Mouse (Mus musculus) midbrain, embryonic 10.5 days (tissue): ENCODE results near the gene Ctnnd2. TPM values are rescaled to one million over a fixed set of nuclear protein-coding genes. Genes with fewer than 3 reads are reported as not detected.

Experiments
- DNase-seq: peaks from one replicate; pipeline ENCODE4 v3.0.0-alpha.2; 2017; ENCODE audit warnings: low spot score
- H3K27ac ChIP-seq: fragments of 300-500 bp; sonication (generic); replicated peaks from 2 replicates; pipeline ENCODE4 v1.5.1; 2016; ENCODE audit warnings: mild to moderate bottlenecking
- H3K27me3 ChIP-seq: fragments of 300-500 bp; sonication (generic); 2 replicates; pipeline ENCODE4 v1.6.1; 2016; ENCODE audit warnings: low read depth, mild to moderate bottlenecking; ENCODE audit not compliant: poor library complexity, severe bottlenecking
- H3K36me3 ChIP-seq: fragments of 300-500 bp; sonication (generic); 2 replicates; pipeline ENCODE4 v1.6.1; 2016; ENCODE audit warnings: mild to moderate bottlenecking, moderate library complexity
- H3K4me1 ChIP-seq: fragments of 300-500 bp; sonication (generic); 2 replicates; pipeline ENCODE4 v1.6.1; 2016
- H3K4me3 ChIP-seq: fragments of 300-500 bp; sonication (generic); 2 replicates; pipeline ENCODE4 v1.5.1; 2016; ENCODE audit warnings: mild to moderate bottlenecking, moderate library complexity
- H3K9me3 ChIP-seq: fragments of 300-500 bp; sonication (generic); replicated peaks from 2 replicates; pipeline ENCODE4 v1.6.1; 2016; ENCODE audit warnings: mild to moderate bottlenecking
- WGBS: fragments of 180-500 bp; shearing (Covaris S2); methylation state at CpG from one replicate; pipeline ENCODE4 v1.1.7; 2016; 5-methylcytosine and 5-hydroxymethylcytosine counted together
- polyA plus RNA-seq: library from polyadenylated mRNA; unstranded; fragments of >200 nt; fragmentation: Nextera tagmentation; extraction: Ambion mirVana; gene quantifications from 2 replicates; pipeline ENCODE4 v1.2.1, GENCODE M21; 2016

Gene Ctnnd2
- polyA plus RNA-seq, 1 experiment from 2014 or later = 22.7 TPM

- WGBS = 91% methylated on average over 26 of the region's 26 CpGs
- Histone ChIP-seq H3K27me3 (no peaks in the 10 kb centered on the region), H3K4me3 (no peak overlapping the region), H3K4me1 (no peaks in the 10 kb centered on the region), H3K27ac (no peak overlapping the region), H3K36me3 (peaks cover 5% of the 10 kb centered on the region; the same call in 1 of the 2 replicates), H3K9me3 (no peaks in the 10 kb centered on the region)
- no peak for DNase-seq
Measured at GRCm38 (mm10) chr15:31027448-31028230, 855.2 kb downstream of the Ctnnd2 start.

GRCm38 (mm10) chr15:31044983-31045382, 872.6 kb downstream of the Ctnnd2 start:
- H3K27ac ChIP-seq = no peak overlapping the region
- no peaks in the 10 kb centered on the region for H3K4me1 ChIP-seq
- WGBS = 80% methylated on average over 1 of the region's 1 CpGs
- H3K36me3 ChIP-seq = no peaks in the 10 kb centered on the region
- H3K9me3 ChIP-seq = no peaks in the 10 kb centered on the region
- DNase-seq = no peak
- no peaks in the 10 kb centered on the region for H3K27me3 ChIP-seq
- H3K4me3 ChIP-seq = no peak overlapping the region

GRCm38 (mm10) chr15:31051496-31051895, 879.1 kb downstream of the Ctnnd2 start:
- no peak for DNase-seq
- Histone ChIP-seq H3K27me3 (no peaks in the 10 kb centered on the region), H3K9me3 (no peaks in the 10 kb centered on the region), H3K4me3 (no peak overlapping the region), H3K4me1 (no peaks in the 10 kb centered on the region), H3K36me3 (no peaks in the 10 kb centered on the region), H3K27ac (no peak overlapping the region)
- WGBS = 90% methylated on average over 5 of the region's 5 CpGs

DNA sequence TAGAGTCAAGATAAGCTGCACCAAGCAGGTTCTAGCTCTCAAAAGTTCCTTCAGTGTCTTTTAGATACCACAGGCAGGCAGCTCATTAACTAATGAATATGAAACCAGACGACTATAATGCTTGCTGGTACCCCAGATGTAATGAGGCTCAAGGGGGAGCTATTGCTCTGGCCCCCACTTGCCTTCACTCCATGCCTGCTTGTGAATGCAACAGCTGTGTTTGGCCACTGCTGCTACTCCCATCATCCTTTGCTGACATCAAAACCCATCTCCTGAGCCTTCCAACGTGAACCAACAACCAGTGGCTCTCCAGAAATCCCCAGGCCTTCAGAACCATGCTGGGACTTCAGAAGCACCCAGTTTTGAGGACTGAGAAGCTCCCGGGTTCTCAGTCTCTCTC, 883.8 kb downstream of the Ctnnd2 start:
- WGBS = 64% methylated on average over 3 of the region's 3 CpGs
- Histone ChIP-seq H3K27me3 (no peaks in the 10 kb centered on the region), H3K4me3 (no peak overlapping the region), H3K4me1 (no peaks in the 10 kb centered on the region), H3K27ac (no peak overlapping the region), H3K36me3 (no peaks in the 10 kb centered on the region), H3K9me3 (no peaks in the 10 kb centered on the region)
- no peak for DNase-seq

DNA sequence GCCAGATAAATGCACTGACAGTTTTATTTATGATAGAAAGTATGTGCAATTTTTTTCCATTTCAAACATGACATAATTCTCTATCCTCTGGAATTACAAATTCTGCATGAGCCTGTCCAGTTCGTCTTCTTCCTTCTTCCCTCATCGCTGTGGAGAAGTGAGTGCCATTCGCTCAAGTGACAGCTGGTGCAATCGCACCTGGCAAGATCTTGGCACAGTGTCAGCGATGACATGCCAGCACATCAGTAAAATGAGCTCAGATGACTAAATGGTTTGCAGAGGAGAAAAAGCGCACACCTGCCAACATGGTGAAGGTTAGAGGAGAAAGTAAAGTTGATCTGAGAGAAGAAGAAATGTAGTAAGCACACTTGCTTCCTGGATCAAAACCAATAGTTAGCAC, 885.9 kb downstream of the Ctnnd2 start:
- no peaks in the 10 kb centered on the region for H3K27me3 ChIP-seq
- no peaks in the 10 kb centered on the region for H3K9me3 ChIP-seq
- H3K27ac ChIP-seq = no peak overlapping the region
- no peaks in the 10 kb centered on the region for H3K4me1 ChIP-seq
- H3K36me3 ChIP-seq = no peaks in the 10 kb centered on the region
- no peak overlapping the region for H3K4me3 ChIP-seq
- 87% methylated on average over 6 of the region's 6 CpGs for WGBS
- no peak for DNase-seq

- no peaks in the 10 kb centered on the region for H3K4me1 ChIP-seq
- no peaks in the 10 kb centered on the region for H3K9me3 ChIP-seq
- H3K4me3 ChIP-seq = no peak overlapping the region
- no peak for DNase-seq
- H3K27me3 ChIP-seq = no peaks in the 10 kb centered on the region
- H3K27ac ChIP-seq = no peak overlapping the region
- WGBS = 69% methylated on average over 3 of the region's 3 CpGs
- no peaks in the 10 kb centered on the region for H3K36me3 ChIP-seq
Measured at GRCm38 (mm10) chr15:31063734-31064133, 891.3 kb downstream of the Ctnnd2 start.

DNA sequence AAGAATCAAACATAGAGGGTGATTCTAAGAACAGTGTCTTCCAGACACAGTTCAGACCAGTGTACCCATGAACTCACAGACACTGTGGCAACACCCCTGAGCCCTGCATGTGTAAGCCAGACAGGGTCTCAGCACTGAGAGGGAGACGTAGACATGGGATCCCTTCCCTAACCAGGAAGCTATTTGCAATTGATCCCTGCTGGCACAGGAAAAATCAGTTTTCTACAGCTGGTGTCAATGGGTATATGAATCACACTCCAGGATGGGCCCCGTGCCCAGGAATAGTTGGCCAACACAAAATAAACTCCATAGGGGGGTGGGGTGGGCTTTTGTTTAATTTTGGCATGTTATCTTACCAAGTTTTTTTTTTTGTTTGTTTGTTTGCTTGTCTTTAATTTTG, 895.7 kb downstream of the Ctnnd2 start:
- no peaks in the 10 kb centered on the region for H3K36me3 ChIP-seq
- H3K4me1 ChIP-seq = no peaks in the 10 kb centered on the region
- no peak overlapping the region for H3K27ac ChIP-seq
- 84% methylated on average over 2 of the region's 2 CpGs for WGBS
- H3K9me3 ChIP-seq = no peaks in the 10 kb centered on the region
- H3K27me3 ChIP-seq = no peaks in the 10 kb centered on the region
- no peak for DNase-seq
- no peak overlapping the region for H3K4me3 ChIP-seq

GRCm38 (mm10) chr15:31070311-31070710, 897.9 kb downstream of the Ctnnd2 start:
- no peaks in the 10 kb centered on the region for H3K36me3 ChIP-seq
- 83% methylated on average over 5 of the region's 5 CpGs for WGBS
- DNase-seq = no peak
- H3K27ac ChIP-seq = no peak overlapping the region
- H3K9me3 ChIP-seq = no peaks in the 10 kb centered on the region
- no peaks in the 10 kb centered on the region for H3K27me3 ChIP-seq
- no peaks in the 10 kb centered on the region for H3K4me1 ChIP-seq
- H3K4me3 ChIP-seq = no peak overlapping the region
